Mouse (Mus musculus) mouse trophoblast stem cell (cell line): ENCODE results near the gene Btbd35f4.
"Not testable (repeated sequence)": the region's sequence is repeated elsewhere in the genome, so short reads cannot be mapped to it uniquely, and the experiment has no call there.

Experiments
- in situ Hi-C, 2 experiments: fragments of 300-500 bp; cut with MseI, MboI; formaldehyde crosslinking; loops; 2 replicates in 1 of 2; 3 replicates in 1 of 2; pipeline ENCODE4 v1.15.1; 2025

The Btbd35f4 gene

DNA sequence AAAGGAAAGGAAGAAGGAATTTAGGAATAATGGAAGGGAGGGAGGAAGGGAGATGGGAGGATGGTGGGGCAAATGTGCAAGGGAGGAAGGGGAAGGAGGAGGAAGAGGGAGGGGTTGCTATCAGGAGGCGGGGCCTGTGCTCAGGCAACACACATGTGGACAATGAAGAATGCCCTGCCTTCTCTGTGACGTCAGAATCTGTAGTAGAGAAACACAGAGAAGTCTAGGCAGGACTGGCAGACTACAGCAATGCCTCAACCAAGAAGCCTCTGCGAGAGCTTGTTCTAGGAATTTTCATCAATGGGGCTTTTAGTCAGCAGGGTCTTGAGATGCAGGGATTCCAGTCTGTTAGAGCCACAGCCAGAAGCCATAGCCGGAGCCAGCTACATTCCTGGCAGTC lies at the start of gene Btbd35f4:
Gene Btbd35f4 (plus strand): TSS at position 301 of the 400 bp plus-strand sequence.
- in situ Hi-C loops = not testable (repeated sequence)

DNA sequence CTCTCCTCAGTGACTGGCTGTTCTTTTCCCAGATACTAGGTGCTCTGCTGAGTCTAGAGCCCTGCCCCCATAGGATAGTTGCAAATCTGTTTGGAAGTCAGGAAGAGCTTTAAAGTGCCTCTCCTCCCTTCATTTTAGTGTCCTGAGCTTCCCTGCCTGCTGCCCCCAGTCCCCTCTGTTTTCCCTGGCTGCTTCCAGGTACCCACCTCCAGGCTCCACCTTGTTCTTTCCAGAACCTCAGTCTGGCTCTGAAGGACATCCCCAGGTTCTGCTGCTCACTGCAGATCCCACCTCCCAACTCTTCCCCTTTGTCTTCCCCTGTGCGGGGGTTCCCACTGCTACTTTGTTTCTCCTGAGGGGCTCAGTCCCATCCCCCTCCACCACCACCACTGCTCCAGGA lies 39.7 kb downstream of the Btbd35f4 start:
- in situ Hi-C loops = not testable (repeated sequence)
